Mouse (Mus musculus): ENCODE results near the gene Gm20388.

- TF ChIP-seq GATA1 (IDR thresholded peaks at IDR 0.05; ENCODE audit: low read length) (no peak), TAL1 (IDR thresholded peaks at IDR 0.05; ENCODE audit: low read length) (no peak)
Measured at GRCm38 (mm10) chr8:120462119-120462551, 551.5 kb downstream of the Gm20388 start.

All from erythroblast, embryonic 14.5 days (primary cell).